Mouse (Mus musculus): ENCODE measurements around the gene Hmgb1.

Hmgb1 gene

GRCm38 (mm10) chr5:149062833-149063232 lies 121.5 kb downstream of the Hmgb1 start:
- no peak for DNase-seq (ENCODE audit: low spot score in 2 of 2)

- no peak for DNase-seq (ENCODE audit: low spot score in 2 of 2)
These were observed 130.7 kb downstream of the Hmgb1 start for GRCm38 (mm10) chr5:149053352-149054168.

- DNase-seq (ENCODE audit: low spot score in 2 of 2) = peak; percentile 99
These were observed 131.6 kb downstream of the Hmgb1 start for GRCm38 (mm10) chr5:149052421-149053338.

GRCm38 (mm10) chr5:149051571-149052420 lies 132.5 kb downstream of the Hmgb1 start:
- peak; percentile 76 to 81 for DNase-seq (ENCODE audit: low spot score in 2 of 2)

GRCm38 (mm10) chr5:149051194-149051570 lies 133.1 kb downstream of the Hmgb1 start:
- DNase-seq (ENCODE audit: low spot score in 2 of 2) = peak; percentile 5 to 12

GRCm38 (mm10) chr5:149050588-149051160 lies 133.6 kb downstream of the Hmgb1 start:
- DNase-seq (ENCODE audit: low spot score in 2 of 2) = no peak

- DNase-seq (ENCODE audit: low spot score in 2 of 2) = no peak
These were observed 134.9 kb downstream of the Hmgb1 start for GRCm38 (mm10) chr5:149049435-149049834.

- DNase-seq (ENCODE audit: low spot score in 2 of 2) = no peak
These were observed 135.3 kb downstream of the Hmgb1 start for GRCm38 (mm10) chr5:149048961-149049360.

GRCm38 (mm10) chr5:149046650-149047049 lies 137.6 kb downstream of the Hmgb1 start:
- no peak for DNase-seq (ENCODE audit: low spot score in 2 of 2)

GRCm38 (mm10) chr5:149045470-149046085 lies 138.7 kb downstream of the Hmgb1 start:
- DNase-seq (ENCODE audit: low spot score in 2 of 2) = no peak

GRCm38 (mm10) chr5:149045054-149045453 lies 139.2 kb downstream of the Hmgb1 start:
- DNase-seq (ENCODE audit: low spot score in 2 of 2) = no peak

GRCm38 (mm10) chr5:149044067-149044466 lies 140.2 kb downstream of the Hmgb1 start:
- DNase-seq (ENCODE audit: low spot score in 2 of 2) = no peak

GRCm38 (mm10) chr5:149043240-149043639 lies 141.0 kb downstream of the Hmgb1 start:
- no peak for DNase-seq (ENCODE audit: low spot score in 2 of 2)

- DNase-seq (ENCODE audit: low spot score in 2 of 2) = no peak
These were observed 144.5 kb downstream of the Hmgb1 start for GRCm38 (mm10) chr5:149039825-149040224.

GRCm38 (mm10) chr5:149037729-149038128 lies 146.6 kb downstream of the Hmgb1 start:
- DNase-seq (ENCODE audit: low spot score in 2 of 2) = no peak

- DNase-seq (ENCODE audit: low spot score in 2 of 2) = no peak
These were observed 147.4 kb downstream of the Hmgb1 start for GRCm38 (mm10) chr5:149036920-149037319.

GRCm38 (mm10) chr5:149032438-149032837 lies 151.9 kb downstream of the Hmgb1 start:
- DNase-seq (ENCODE audit: low spot score in 2 of 2) = no peak

GRCm38 (mm10) chr5:149031199-149031750 lies 153.0 kb downstream of the Hmgb1 start:
- peak in 1 of 2 experiments; percentile 49 for DNase-seq (ENCODE audit: low spot score in 2 of 2)

GRCm38 (mm10) chr5:149030103-149030502 lies 154.2 kb downstream of the Hmgb1 start:
- no peak for DNase-seq (ENCODE audit: low spot score in 2 of 2)

GRCm38 (mm10) chr5:149028394-149028793 lies 155.9 kb downstream of the Hmgb1 start:
- no peak for DNase-seq (ENCODE audit: low spot score in 2 of 2)
